Comparison of ENCODE assay signal across 22 mouse cellular contexts in the genomic region with DNA sequence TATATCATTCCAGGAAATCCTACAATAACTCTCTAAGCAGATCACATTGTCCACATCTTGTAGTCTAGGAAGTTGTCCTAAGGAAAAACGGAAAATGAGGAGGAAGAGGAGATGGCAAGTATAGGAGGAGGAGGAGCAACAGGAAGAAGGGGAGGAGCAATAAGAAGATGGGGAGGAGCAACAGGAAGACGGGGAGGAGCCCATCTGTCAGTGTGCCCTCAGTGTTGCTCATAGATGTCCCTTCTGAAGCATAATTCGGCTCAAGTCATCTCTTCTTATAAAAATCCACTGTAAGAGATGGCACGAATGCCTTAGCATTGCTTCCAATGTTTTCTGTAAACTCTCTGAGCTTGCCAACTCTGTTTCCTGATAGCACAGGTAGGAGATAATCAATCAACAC.
"Had no signal": no experiment of that assay in that cellular context is flagged by ENCODE, and none has a peak within 500 bp of the region (broad histone marks: within the 10 kb centered on the region; RNA-seq: fewer than 3 reads in every experiment).

No protein-coding gene starts in this region.

- H3K4me1 ChIP-seq: heart, embryonic 15.5 days had no signal

- H3K27me3 ChIP-seq: heart, embryonic 13.5 days; heart, embryonic 15.5 days; hindbrain, embryonic 13.5 days; kidney, embryonic 15.5 days; limb, embryonic 13.5 days; limb, embryonic 15.5 days had no signal

- H3K27ac ChIP-seq: heart, adult 2 months; heart, embryonic 13.5 days; heart, embryonic 15.5 days; hindbrain, embryonic 13.5 days; hindbrain, embryonic 15.5 days; hindbrain, postnatal 0 days; kidney, embryonic 15.5 days; kidney, postnatal 0 days; limb, embryonic 13.5 days; limb, embryonic 15.5 days had no signal

- DNase-seq: gastrocnemius, postnatal 14 days; gastrocnemius, postnatal 36 days; heart, adult 2 months; heart, postnatal 14 days; heart, postnatal 36 days; kidney, adult 11 months; kidney, adult 2 months; kidney, adult 9 months; kidney, postnatal 14 days; kidney, postnatal 36 days; layer of hippocampus, adult 9-11 months; layer of hippocampus, postnatal 36 days; left cerebral cortex, postnatal 4 days had no signal

- ATAC-seq: hindbrain, postnatal 0 days had no signal

- H3K36me3 ChIP-seq: heart, embryonic 13.5 days; heart, embryonic 15.5 days; hindbrain, embryonic 13.5 days; hindbrain, embryonic 15.5 days; kidney, embryonic 15.5 days; limb, embryonic 13.5 days; limb, embryonic 15.5 days had no signal

- H3K4me3 ChIP-seq: heart, adult 2 months; heart, embryonic 13.5 days; heart, embryonic 15.5 days; hindbrain, embryonic 13.5 days; hindbrain, embryonic 15.5 days; kidney, embryonic 15.5 days; limb, embryonic 13.5 days; limb, embryonic 15.5 days had no signal

- H3K9me3 ChIP-seq: heart, embryonic 13.5 days; heart, embryonic 15.5 days; hindbrain, embryonic 15.5 days; kidney, embryonic 15.5 days; limb, embryonic 15.5 days had no signal
